Mouse (Mus musculus): ENCODE measurements around the gene Ppp4c. TPM values are rescaled to one million over a fixed set of nuclear protein-coding genes. Genes with fewer than 3 reads are reported as not detected.

The Ppp4c gene
- polyA plus RNA-seq, 1 experiment: 189 TPM

DNA sequence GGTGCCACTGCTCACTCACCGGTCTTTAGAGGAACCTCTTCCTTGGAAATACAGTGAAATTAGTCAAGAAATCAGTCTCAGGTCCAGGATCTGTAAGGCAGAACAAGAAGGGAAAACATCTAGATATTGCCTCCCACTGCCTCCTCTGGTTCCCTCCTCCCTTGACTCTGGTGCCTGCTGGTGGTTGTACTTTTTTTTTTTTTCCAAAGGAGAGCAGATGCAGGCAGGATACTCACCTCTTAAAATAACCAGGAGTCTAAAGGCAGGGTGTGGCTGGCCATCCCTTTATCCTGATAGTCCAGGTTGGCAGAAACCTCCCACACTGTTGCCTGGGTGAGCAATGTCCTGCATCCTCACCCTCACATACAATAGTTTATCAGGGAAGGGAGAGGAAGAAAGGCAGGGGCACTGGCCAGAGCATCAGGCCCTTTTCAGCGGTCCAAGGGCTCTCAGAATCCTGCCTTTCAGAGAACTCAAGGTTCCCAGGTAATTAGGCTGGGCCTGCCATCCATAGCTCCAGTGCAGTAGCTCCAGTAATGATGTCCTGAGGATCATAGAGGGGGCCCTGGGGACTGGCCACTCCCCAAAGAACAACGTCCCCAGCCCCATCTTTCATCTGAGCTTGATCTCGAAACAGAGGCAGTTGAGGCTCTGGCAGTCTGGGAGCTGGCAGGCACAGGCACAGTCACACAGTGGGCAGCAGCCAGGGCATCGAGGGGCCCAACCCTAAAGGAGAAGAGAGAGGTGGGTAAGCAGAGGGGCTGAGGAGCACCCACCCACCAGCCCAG lies 8.2 kb upstream of the Ppp4c start:
- H3K79me2 ChIP-seq (ENCODE audit: control insufficient read depth, insufficient read depth): peaks cover 36% of the 10 kb centered on the region
- no peak overlapping the region for H3K4me3 ChIP-seq (ENCODE audit: insufficient read depth, poor library complexity, severe bottlenecking)
- no peak for TF ChIP-seq FOSL1 (IDR thresholded peaks at IDR 0.05; ENCODE audit: insufficient read depth, low read length, poor library complexity, severe bottlenecking)
- TF ChIP-seq USF1 (IDR thresholded peaks at IDR 0.05; ENCODE audit: low read depth): no peak
- no peak for TF ChIP-seq MYOD1 (IDR thresholded peaks at IDR 0.05; ENCODE audit: control insufficient read depth, insufficient read length, low read depth)
- TF ChIP-seq CEBPB (IDR thresholded peaks at IDR 0.05; ENCODE audit: low read depth): no peak
- TF ChIP-seq CTCF (IDR thresholded peaks at IDR 0.05; ENCODE audit: control insufficient read depth, insufficient read depth, insufficient read length): no peak
- no peak for TF ChIP-seq MAX (IDR thresholded peaks at IDR 0.05)
- peaks cover 22% of the 10 kb centered on the region for H3K36me3 ChIP-seq (ENCODE audit: control insufficient read depth, insufficient read depth)
- no peaks in the 10 kb centered on the region for H3K27me3 ChIP-seq (ENCODE audit: control insufficient read depth, insufficient read depth, insufficient read length)
- peaks cover 31% of the 10 kb centered on the region for H3K79me3 ChIP-seq (ENCODE audit: low read depth)
- H3ac ChIP-seq (ENCODE audit: control insufficient read depth, insufficient read length, low read depth): peak overlapping the region; percentile 24

DNA sequence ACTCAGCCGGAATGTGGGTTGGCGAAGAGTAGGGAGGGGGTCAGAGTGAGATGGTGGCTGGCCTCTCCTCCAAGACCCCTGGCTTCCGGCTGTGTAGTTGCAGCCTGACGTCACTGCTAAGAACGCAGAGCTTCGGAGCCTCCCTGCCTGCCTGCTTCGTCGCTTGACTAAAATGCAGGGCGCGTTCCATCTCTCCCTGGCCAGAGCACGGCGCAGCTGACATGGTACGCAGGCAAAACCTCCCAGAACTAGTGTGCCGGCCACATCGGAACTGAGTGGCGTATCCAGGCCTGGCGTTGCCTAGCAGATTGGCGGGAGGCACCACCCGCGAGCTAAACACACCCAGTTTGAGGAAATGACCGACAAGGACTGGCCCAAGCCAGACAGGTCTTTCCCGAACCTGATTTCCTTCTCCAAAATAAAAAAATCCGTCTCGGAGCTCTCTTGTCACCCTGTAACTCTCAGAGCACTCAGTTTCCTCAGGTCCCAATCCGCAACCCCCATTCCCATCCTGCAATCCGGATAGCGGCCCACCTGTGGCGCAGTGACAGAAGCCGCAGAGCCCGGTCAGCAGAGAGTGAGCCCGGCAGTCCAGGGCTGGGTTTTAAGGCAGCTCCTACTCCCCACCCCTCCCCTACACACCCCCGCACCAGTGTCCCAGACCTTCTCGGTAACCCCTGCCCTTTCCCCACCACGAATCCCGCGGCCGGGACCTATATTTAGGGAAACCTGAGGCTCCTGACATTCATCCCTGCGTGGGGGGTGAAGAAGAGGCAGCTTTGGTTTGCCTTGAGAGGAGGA lies 7.4 kb upstream of the Ppp4c start:
- peak overlapping the region; percentile 76 for H3ac ChIP-seq (ENCODE audit: control insufficient read depth, insufficient read length, low read depth)
- H3K79me3 ChIP-seq (ENCODE audit: low read depth): peaks cover 31% of the 10 kb centered on the region
- H3K4me3 ChIP-seq (ENCODE audit: insufficient read depth, poor library complexity, severe bottlenecking): peak overlapping the region; percentile 28
- TF ChIP-seq MAX (IDR thresholded peaks at IDR 0.05) (no peak), CTCF (IDR thresholded peaks at IDR 0.05; ENCODE audit: control insufficient read depth, insufficient read depth, insufficient read length) (no peak), MYOG (IDR thresholded peaks at IDR 0.05; ENCODE audit: control insufficient read depth, extremely low read depth, insufficient read length) (no peak), MYOD1 (IDR thresholded peaks at IDR 0.05; ENCODE audit: control insufficient read depth, insufficient read length, low read depth) (no peak), FOSL1 (IDR thresholded peaks at IDR 0.05; ENCODE audit: insufficient read depth, low read length, poor library complexity, severe bottlenecking) (no peak), USF1 (IDR thresholded peaks at IDR 0.05; ENCODE audit: low read depth) (no peak), CEBPB (IDR thresholded peaks at IDR 0.05; ENCODE audit: low read depth) (no peak)
- H3K27me3 ChIP-seq (ENCODE audit: control insufficient read depth, insufficient read depth, insufficient read length): no peaks in the 10 kb centered on the region
- peaks cover 26% of the 10 kb centered on the region for H3K36me3 ChIP-seq (ENCODE audit: control insufficient read depth, insufficient read depth)
- peaks cover 40% of the 10 kb centered on the region for H3K79me2 ChIP-seq (ENCODE audit: control insufficient read depth, insufficient read depth)

DNA sequence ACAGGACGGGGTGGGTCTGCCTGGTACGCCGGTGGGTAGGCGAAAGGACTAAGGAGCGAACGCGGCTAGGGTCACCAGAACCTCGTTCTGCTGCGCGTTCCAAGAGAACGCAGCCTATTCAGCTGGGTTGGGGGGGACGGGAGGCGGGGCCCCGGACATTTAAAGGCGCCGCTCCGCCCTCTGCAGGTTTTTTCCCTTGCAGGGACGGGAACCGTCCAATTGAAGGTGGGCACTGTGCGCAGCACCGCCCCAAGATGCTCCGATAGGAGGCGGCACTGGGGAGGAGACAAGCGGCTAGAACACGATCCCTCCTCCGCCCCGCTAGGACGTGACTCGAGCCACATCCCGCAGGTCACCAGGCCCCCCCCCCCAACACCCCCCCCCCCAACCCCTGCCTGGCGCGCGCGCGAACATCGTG lies 6.8 kb upstream of the Ppp4c start:
- Histone ChIP-seq H3ac (ENCODE audit: control insufficient read depth, insufficient read length, low read depth) (peak overlapping the region; percentile 95), H3K4me3 (ENCODE audit: insufficient read depth, poor library complexity, severe bottlenecking) (peak overlapping the region; percentile 74), H3K36me3 (ENCODE audit: control insufficient read depth, insufficient read depth) (peaks cover 26% of the 10 kb centered on the region), H3K27me3 (ENCODE audit: control insufficient read depth, insufficient read depth, insufficient read length) (no peaks in the 10 kb centered on the region), H3K79me3 (ENCODE audit: low read depth) (peaks cover 31% of the 10 kb centered on the region), H3K79me2 (ENCODE audit: control insufficient read depth, insufficient read depth) (peaks cover 40% of the 10 kb centered on the region)
- no peak for TF ChIP-seq CTCF (IDR thresholded peaks at IDR 0.05; ENCODE audit: control insufficient read depth, insufficient read depth, insufficient read length)
- peak; percentile 26 for TF ChIP-seq MAX (IDR thresholded peaks at IDR 0.05)
- no peak for TF ChIP-seq MYOD1 (IDR thresholded peaks at IDR 0.05; ENCODE audit: control insufficient read depth, insufficient read length, low read depth)
- TF ChIP-seq USF1 (IDR thresholded peaks at IDR 0.05; ENCODE audit: low read depth): no peak
- no peak for TF ChIP-seq FOSL1 (IDR thresholded peaks at IDR 0.05; ENCODE audit: insufficient read depth, low read length, poor library complexity, severe bottlenecking)

DNA sequence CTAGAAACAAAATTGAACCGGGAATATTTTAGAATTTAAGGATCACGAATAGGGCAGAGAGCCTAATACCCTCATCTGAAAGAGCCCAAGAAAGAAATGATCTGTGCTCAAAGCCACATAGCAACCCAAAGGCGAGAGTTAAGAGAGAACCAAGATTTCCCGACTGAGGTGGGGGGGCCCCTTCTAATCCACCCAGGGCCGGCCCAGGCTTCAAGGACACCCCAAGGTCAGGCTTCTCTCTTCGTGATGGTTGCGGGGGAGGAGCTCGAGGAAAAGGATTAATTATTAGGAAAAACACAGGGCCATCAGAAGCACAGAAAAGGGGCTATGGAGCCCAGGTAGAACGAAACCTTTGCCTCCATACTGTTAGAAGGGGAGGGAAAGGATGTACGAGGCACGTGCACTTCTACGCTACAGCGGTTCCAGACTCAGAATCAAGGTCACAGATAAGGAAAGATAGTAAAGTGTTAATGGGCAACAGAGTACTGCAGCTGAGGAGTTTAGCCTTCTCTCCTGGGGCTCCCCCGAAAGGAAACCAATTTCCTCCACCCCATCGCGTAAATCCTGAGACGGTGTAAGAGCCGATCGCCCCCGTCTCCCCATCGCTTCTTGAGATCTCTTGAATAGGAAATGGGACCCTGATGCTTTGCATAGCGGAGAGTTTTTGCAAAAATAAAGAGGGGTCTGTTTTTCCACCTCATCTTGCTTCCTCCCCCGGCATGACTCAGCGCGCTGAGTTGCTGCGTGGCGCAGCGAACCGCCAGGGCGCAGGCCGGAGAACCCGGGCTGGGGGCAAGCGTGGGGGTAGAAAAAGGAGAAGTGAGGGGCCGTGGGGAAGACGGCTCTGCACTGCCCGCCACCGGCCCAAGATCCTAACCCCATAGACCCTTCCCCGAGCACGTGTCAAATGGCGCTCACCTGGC lies 6.1 kb upstream of the Ppp4c start:
- Histone ChIP-seq H3ac (ENCODE audit: control insufficient read depth, insufficient read length, low read depth) (peak overlapping the region; percentile 95), H3K4me3 (ENCODE audit: insufficient read depth, poor library complexity, severe bottlenecking) (peak overlapping the region; percentile 74), H3K79me3 (ENCODE audit: low read depth) (peaks cover 31% of the 10 kb centered on the region), H3K79me2 (ENCODE audit: control insufficient read depth, insufficient read depth) (peaks cover 40% of the 10 kb centered on the region), H3K27me3 (ENCODE audit: control insufficient read depth, insufficient read depth, insufficient read length) (no peaks in the 10 kb centered on the region), H3K36me3 (ENCODE audit: control insufficient read depth, insufficient read depth) (peaks cover 31% of the 10 kb centered on the region)
- TF ChIP-seq MYOD1 (IDR thresholded peaks at IDR 0.05; ENCODE audit: control insufficient read depth, insufficient read length, low read depth) (no peak), FOSL1 (IDR thresholded peaks at IDR 0.05; ENCODE audit: insufficient read depth, low read length, poor library complexity, severe bottlenecking) (no peak), CEBPB (IDR thresholded peaks at IDR 0.05; ENCODE audit: low read depth) (no peak), USF1 (IDR thresholded peaks at IDR 0.05; ENCODE audit: low read depth) (no peak), CTCF (IDR thresholded peaks at IDR 0.05; ENCODE audit: control insufficient read depth, insufficient read depth, insufficient read length) (no peak), MYOG (IDR thresholded peaks at IDR 0.05; ENCODE audit: control insufficient read depth, extremely low read depth, insufficient read length) (no peak), MAX (IDR thresholded peaks at IDR 0.05) (no peak)

All from C2C12 (cell line).